Mouse (Mus musculus) urinary bladder, adult 18-20 months (tissue): ENCODE data around the gene Pde10a.

Source experiments
- DNase-seq, 2 experiments: peaks; one replicate each; pipeline ENCODE4 v3.0.0; 2022; ENCODE audit warnings: low spot score in 2 of 2, mixed read lengths in 2 of 2

Pde10a gene

GRCm38 (mm10) chr17:8580360-8580759, 55.2 kb downstream of the Pde10a start:
- no peak for DNase-seq

- no peak for DNase-seq
Measured at GRCm38 (mm10) chr17:8581579-8581978, 56.4 kb downstream of the Pde10a start.

GRCm38 (mm10) chr17:8592427-8593277, 67.5 kb downstream of the Pde10a start:
- peak; percentile 44 to 53 for DNase-seq

DNA sequence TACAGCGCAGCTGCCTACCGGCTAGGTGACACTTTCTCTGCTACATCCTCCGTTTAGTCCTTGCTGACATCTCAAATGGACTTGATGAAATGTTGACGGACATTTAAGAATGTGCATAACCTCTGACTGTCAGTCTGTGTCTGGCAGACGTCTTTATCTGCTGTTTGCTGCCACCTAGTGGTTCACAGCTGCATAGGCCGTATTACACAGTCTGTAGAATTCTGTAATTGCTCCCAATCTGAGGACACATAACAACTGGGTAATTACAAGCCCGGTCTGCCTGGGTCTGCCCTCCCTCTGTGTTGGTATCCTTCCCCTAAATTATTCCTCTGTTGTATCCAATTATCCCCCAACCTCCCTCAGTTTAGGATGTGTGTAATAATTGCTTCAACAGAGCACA, 72.6 kb downstream of the Pde10a start:
- DNase-seq, result peak in 1 of 2 experiments; percentile 36

- DNase-seq, result no peak
Measured at GRCm38 (mm10) chr17:8602976-8603375, 77.8 kb downstream of the Pde10a start.

GRCm38 (mm10) chr17:8605921-8606320, 80.7 kb downstream of the Pde10a start:
- DNase-seq, result no peak

DNA sequence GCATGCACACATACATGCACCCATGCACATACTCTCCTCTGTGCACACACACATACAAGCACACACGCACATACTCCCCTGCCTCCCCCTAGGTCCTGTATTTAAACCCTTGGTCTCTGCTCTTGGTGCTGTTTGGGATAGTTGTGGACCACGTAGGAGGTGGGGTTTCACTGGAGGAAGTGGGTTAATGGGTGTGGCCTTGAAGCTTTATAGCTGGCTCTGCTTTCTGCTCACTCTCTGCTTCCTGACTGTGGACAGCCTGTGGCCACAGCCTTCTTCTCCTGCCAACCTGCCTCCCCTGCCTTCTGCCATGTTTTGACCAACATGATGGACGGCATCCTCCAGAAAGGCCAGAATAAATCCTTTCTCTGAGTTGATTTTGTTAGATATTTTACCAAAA, 81.5 kb downstream of the Pde10a start:
- DNase-seq, result no peak

DNA sequence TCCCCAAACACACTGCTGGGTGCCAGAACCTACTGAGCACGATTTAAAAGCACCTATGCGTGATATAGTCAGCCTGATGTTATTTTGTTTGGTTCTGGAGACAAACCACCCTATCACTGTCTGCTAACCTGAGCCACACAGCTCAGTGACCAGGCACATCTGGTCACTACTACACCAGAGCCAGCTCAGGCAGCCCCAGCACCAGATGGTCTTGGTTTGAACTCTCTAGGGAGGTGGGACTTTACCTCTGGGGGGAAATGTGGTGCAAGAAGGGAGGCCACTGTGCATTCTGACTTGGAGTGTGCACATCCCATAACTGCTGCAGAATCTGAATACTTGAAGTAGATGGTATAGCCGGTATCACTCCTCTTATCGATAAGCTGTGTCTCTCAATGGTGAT, 86.7 kb downstream of the Pde10a start:
- DNase-seq, result no peak

DNA sequence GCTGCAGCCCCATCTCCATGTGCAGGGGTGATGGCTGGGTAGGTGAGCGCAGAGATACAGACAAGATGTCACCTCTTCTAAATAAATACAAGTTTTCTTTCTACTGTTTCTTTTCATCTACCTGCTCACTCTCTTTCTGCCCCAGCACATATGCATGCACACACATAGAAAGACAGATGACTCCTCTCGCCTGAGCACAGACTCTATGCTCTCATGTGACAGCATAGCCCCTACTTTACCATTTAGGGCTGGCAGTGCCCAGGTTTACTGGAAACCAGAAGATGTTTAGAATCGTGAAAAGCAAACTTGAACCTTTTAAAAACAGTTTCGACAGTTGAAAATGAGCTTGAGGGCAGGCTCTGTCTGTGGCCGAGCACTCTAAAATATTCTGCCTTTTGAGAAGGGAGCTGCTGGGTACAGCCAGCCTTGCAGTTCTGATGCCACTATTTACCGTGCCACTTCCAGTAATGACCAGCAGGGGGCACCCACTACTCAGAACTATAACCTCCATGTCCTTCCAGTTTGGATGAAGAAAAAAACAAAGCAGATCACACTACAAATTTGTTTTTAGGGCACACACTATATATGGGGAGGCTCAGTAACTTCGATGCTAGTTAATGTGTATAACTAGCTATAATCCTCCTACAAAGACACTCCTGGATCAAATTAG, 88.8 kb downstream of the Pde10a start:
- DNase-seq, result peak; percentile 48 to 65

DNA sequence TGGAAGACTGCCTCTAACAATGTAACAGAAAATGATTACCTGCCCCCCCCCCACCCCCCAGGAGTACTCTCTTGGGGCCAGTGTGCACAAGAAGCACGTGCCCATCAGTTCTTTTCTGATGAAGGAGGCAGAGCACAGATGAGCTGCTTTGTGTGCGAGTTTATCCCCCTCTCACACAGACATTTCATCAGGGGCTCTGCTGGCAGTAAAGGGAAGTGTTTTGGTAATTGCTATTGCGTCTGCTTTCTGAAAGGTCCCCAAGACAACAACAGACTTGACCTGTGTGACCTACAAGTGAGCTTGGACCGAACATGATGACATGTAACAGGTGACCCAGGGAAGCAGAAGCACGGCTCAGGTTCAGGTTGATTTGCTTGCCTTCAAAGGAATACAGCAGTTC, 95.2 kb downstream of the Pde10a start:
- DNase-seq, result no peak

DNA sequence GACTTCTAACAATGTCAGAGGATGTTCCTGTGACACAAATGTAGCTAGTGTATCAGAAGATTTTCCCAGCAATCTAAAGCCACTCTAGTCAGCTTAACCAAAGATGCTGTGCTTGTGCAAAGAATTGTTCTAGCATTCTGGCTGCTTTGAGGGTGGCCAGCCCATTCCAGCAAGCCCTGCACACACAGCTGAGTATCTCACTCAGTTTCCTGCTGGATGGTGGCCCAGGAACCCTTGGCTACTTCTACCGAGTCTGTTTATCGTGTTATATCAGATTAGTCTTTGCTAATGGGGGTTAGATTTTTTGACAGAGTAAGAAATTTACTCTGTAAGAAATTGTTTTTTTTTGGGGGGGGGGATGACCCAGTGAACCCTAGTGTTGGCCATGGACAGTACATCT, 95.9 kb downstream of the Pde10a start:
- no peak for DNase-seq

DNA sequence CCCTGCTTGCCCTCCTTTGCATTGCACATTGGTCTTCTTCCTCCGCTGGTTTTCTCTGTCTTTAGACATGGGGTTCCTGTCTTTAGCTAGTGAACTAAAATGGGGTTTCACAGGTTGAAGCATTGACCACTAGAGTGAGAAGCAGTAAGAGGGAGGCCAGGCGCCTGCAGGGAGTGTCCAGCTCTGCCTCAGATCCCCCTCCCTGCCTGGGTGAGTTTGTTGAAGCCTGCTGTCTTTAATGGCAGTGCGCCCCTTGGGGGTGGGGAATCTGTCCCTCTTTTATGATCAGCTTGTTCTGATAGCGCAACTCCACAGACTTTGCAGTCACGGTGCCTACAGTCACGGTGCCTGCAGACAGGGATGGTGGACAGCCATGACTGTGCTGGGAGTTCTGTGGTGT, 96.7 kb downstream of the Pde10a start:
- no peak for DNase-seq

- DNase-seq, result no peak
Measured at GRCm38 (mm10) chr17:8626421-8626820, 101.2 kb downstream of the Pde10a start.

GRCm38 (mm10) chr17:8631701-8632100, 106.5 kb downstream of the Pde10a start:
- no peak for DNase-seq

DNA sequence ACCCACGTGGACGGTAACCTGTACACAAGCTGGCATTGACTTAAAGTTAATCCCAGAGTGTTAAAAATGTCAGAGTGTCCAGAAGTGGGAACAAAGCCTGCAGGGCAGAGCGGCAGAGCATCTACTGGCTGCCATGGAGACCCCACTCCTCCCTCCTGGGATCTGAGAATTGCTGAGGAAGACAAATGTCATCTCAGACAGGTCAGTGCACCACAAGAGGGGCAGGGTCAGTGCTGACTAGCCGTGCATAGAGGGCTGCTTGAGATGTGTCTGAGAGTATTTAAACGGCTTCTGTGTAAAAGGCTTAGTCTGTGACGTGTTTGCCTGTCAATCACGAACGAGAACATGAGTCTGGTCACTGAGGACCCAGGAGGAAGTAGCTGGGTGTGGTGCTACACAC, 108.4 kb downstream of the Pde10a start:
- no peak for DNase-seq

DNA sequence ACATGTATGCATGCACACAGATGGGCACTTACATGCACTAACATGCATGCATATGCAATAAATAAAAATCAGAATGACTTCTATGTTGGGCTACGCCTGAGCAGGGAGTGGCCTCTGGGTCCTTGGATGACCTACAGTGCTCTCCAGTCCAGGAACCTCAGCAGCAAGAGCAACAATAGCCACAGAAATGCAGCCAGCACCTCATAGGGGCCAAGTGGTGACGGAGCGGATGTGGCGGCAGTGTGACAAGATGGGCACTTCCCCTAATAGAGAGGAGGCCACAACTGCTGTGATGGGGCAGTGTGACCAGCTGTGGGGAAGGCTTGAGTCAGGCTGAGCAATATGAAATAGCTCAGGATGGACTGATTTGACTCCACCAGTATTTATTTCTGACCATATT, 109.3 kb downstream of the Pde10a start:
- DNase-seq, result no peak

GRCm38 (mm10) chr17:8636231-8636630, 111.1 kb downstream of the Pde10a start:
- no peak for DNase-seq

GRCm38 (mm10) chr17:8636691-8637090, 111.5 kb downstream of the Pde10a start:
- no peak for DNase-seq

DNA sequence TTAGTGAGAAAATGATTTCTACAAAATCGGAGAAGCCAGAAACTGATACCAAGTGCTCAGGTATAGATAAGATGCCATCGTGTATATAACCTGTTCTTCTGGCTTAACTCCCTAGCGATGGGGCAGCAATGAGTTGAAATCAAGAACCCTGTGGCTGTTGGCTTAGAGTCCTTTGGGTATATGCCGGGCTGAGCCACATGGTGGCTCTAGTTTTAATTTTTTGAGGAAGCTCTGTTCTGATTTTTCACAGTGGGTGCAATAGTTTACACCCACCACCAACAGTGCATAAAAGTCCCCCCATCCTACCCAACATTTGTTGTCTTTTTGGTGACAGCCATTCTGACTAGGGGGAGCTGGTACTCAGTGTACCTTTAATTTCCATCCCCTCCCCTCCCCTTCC, 112.0 kb downstream of the Pde10a start:
- DNase-seq, result no peak

DNA sequence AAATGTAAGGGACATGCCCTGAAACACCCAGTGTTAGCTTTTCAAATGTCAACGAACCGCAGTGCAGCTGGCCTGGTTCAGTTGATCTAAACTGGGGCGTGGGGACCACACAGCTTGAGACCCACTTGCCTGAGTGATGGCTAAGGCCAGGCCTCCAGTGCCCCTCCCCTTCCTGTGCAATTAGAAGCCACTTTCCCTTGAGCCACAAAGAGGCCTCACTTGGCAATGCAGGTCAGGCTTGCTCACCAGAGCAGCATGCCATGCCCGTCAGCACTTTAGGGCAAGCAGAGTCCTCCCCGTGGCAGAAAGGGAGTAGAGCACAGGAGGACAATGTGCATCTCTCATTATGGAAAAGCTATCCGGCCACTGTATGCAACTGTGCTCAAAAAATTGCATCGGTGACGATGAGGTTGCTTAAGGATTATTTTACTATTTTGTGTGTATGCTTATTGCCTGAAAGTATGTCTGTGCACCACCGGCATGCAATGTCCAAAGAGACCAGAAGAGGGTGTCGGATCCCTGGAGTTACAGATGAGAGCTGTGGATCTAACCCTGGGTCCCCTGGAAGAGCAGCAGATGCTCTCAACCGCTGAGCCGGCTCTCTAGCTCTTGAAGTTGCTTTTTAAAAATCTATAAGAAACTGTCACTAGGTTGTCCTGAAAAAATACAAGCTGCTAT, 114.7 kb downstream of the Pde10a start:
- DNase-seq, result no peak

- DNase-seq, result no peak
Measured at GRCm38 (mm10) chr17:8640741-8641480, 115.7 kb downstream of the Pde10a start.

- DNase-seq, result no peak
Measured at GRCm38 (mm10) chr17:8641491-8641890, 116.3 kb downstream of the Pde10a start.
